Mouse (Mus musculus): ENCODE data around the gene Acer1. TPM values are rescaled to one million over a fixed set of nuclear protein-coding genes. Genes with fewer than 3 reads are reported as not detected.

Gene Acer1
- polyA plus RNA-seq, 1 experiment from 2014 or later = not detected

GRCm38 (mm10) chr17:56984886-56985285, 3.0 kb upstream of the Acer1 start:
- Histone ChIP-seq H3K9me3 (ENCODE audit: control insufficient read depth, low read length) (no peaks in the 10 kb centered on the region), H3K4me3 (ENCODE audit: low read depth, low read length) (no peak overlapping the region), H3K27me3 (ENCODE audit: control insufficient read depth, insufficient read depth, low read length) (no peaks in the 10 kb centered on the region), H3K9ac (ENCODE audit: low read length) (no peak overlapping the region), H3K4me1 (ENCODE audit: control insufficient read depth, insufficient read depth, low read length) (no peaks in the 10 kb centered on the region), H3K27ac (ENCODE audit: low read depth, low read length) (no peak overlapping the region), H3K4me2 (ENCODE audit: low read depth) (no peak overlapping the region), H3K36me3 (ENCODE audit: control insufficient read depth, insufficient read depth, low read length) (no peaks in the 10 kb centered on the region)
- no peak for ATAC-seq (ENCODE audit: insufficient read depth, low FRiP score, low TSS enrichment)
- DNase-seq (ENCODE audit: low spot score) = no peak
- 85% methylated on average over 9 of the region's 9 CpGs for WGBS

- ATAC-seq (ENCODE audit: insufficient read depth, low FRiP score, low TSS enrichment) (no peak), DNase-seq (ENCODE audit: low spot score) (no peak)
- no peak overlapping the region for H3K27ac ChIP-seq (ENCODE audit: low read depth, low read length)
- no peaks in the 10 kb centered on the region for H3K4me1 ChIP-seq (ENCODE audit: control insufficient read depth, insufficient read depth, low read length)
- no peak overlapping the region for H3K4me3 ChIP-seq (ENCODE audit: low read depth, low read length)
- no peaks in the 10 kb centered on the region for H3K27me3 ChIP-seq (ENCODE audit: control insufficient read depth, insufficient read depth, low read length)
- 74% methylated on average over 7 of the region's 7 CpGs for WGBS
- H3K4me2 ChIP-seq (ENCODE audit: low read depth) = no peak overlapping the region
- H3K9me3 ChIP-seq (ENCODE audit: control insufficient read depth, low read length) = no peaks in the 10 kb centered on the region
- H3K36me3 ChIP-seq (ENCODE audit: control insufficient read depth, insufficient read depth, low read length) = no peaks in the 10 kb centered on the region
- no peak overlapping the region for H3K9ac ChIP-seq (ENCODE audit: low read length)
These were observed 877 bp downstream of the Acer1 start for GRCm38 (mm10) chr17:56981049-56981448.

- Histone ChIP-seq H3K27ac (ENCODE audit: low read depth, low read length) (no peak overlapping the region), H3K36me3 (ENCODE audit: control insufficient read depth, insufficient read depth, low read length) (no peaks in the 10 kb centered on the region), H3K4me3 (ENCODE audit: low read depth, low read length) (no peak overlapping the region), H3K9ac (ENCODE audit: low read length) (no peak overlapping the region), H3K4me2 (ENCODE audit: low read depth) (no peak overlapping the region), H3K9me3 (ENCODE audit: control insufficient read depth, low read length) (no peaks in the 10 kb centered on the region), H3K4me1 (ENCODE audit: control insufficient read depth, insufficient read depth, low read length) (no peaks in the 10 kb centered on the region), H3K27me3 (ENCODE audit: control insufficient read depth, insufficient read depth, low read length) (no peaks in the 10 kb centered on the region)
- DNase-seq (ENCODE audit: low spot score) (no peak), ATAC-seq (ENCODE audit: insufficient read depth, low FRiP score, low TSS enrichment) (no peak)
- 13% methylated on average over 7 of the region's 8 CpGs for WGBS
These were observed 2.4 kb downstream of the Acer1 start for GRCm38 (mm10) chr17:56979524-56979923.

GRCm38 (mm10) chr17:56976531-56977390, 5.2 kb downstream of the Acer1 start:
- Histone ChIP-seq H3K27me3 (ENCODE audit: control insufficient read depth, insufficient read depth, low read length) (no peaks in the 10 kb centered on the region), H3K27ac (ENCODE audit: low read depth, low read length) (no peak overlapping the region), H3K9me3 (ENCODE audit: control insufficient read depth, low read length) (no peaks in the 10 kb centered on the region), H3K4me2 (ENCODE audit: low read depth) (no peak overlapping the region), H3K9ac (ENCODE audit: low read length) (no peak overlapping the region), H3K36me3 (ENCODE audit: control insufficient read depth, insufficient read depth, low read length) (no peaks in the 10 kb centered on the region), H3K4me1 (ENCODE audit: control insufficient read depth, insufficient read depth, low read length) (no peaks in the 10 kb centered on the region), H3K4me3 (ENCODE audit: low read depth, low read length) (no peak overlapping the region)
- no peak for DNase-seq (ENCODE audit: low spot score)
- WGBS = 86% methylated on average over 8 of the region's 8 CpGs
- ATAC-seq (ENCODE audit: insufficient read depth, low FRiP score, low TSS enrichment) = no peak

GRCm38 (mm10) chr17:56975391-56975790, 6.5 kb downstream of the Acer1 start:
- WGBS = 78% methylated on average over 3 of the region's 3 CpGs
- Histone ChIP-seq H3K4me2 (ENCODE audit: low read depth) (no peak overlapping the region), H3K4me1 (ENCODE audit: control insufficient read depth, insufficient read depth, low read length) (no peaks in the 10 kb centered on the region), H3K36me3 (ENCODE audit: control insufficient read depth, insufficient read depth, low read length) (no peaks in the 10 kb centered on the region), H3K27me3 (ENCODE audit: control insufficient read depth, insufficient read depth, low read length) (no peaks in the 10 kb centered on the region), H3K9me3 (ENCODE audit: control insufficient read depth, low read length) (no peaks in the 10 kb centered on the region), H3K9ac (ENCODE audit: low read length) (no peak overlapping the region), H3K4me3 (ENCODE audit: low read depth, low read length) (no peak overlapping the region), H3K27ac (ENCODE audit: low read depth, low read length) (no peak overlapping the region)
- DNase-seq (ENCODE audit: low spot score) (no peak), ATAC-seq (ENCODE audit: insufficient read depth, low FRiP score, low TSS enrichment) (no peak)

GRCm38 (mm10) chr17:56974708-56975240, 7.2 kb downstream of the Acer1 start:
- ATAC-seq (ENCODE audit: insufficient read depth, low FRiP score, low TSS enrichment) (no peak), DNase-seq (ENCODE audit: low spot score) (no peak)
- Histone ChIP-seq H3K27me3 (ENCODE audit: control insufficient read depth, insufficient read depth, low read length) (no peaks in the 10 kb centered on the region), H3K9me3 (ENCODE audit: control insufficient read depth, low read length) (no peaks in the 10 kb centered on the region), H3K9ac (ENCODE audit: low read length) (no peak overlapping the region), H3K4me3 (ENCODE audit: low read depth, low read length) (no peak overlapping the region), H3K27ac (ENCODE audit: low read depth, low read length) (no peak overlapping the region), H3K4me2 (ENCODE audit: low read depth) (no peak overlapping the region), H3K4me1 (ENCODE audit: control insufficient read depth, insufficient read depth, low read length) (no peaks in the 10 kb centered on the region), H3K36me3 (ENCODE audit: control insufficient read depth, insufficient read depth, low read length) (no peaks in the 10 kb centered on the region)
- WGBS = 80% methylated on average over 5 of the region's 5 CpGs

- 66% methylated on average over 13 of the region's 14 CpGs for WGBS
- Histone ChIP-seq H3K4me3 (ENCODE audit: low read depth, low read length) (no peak overlapping the region), H3K4me1 (ENCODE audit: control insufficient read depth, insufficient read depth, low read length) (no peaks in the 10 kb centered on the region), H3K27me3 (ENCODE audit: control insufficient read depth, insufficient read depth, low read length) (no peaks in the 10 kb centered on the region), H3K9ac (ENCODE audit: low read length) (no peak overlapping the region), H3K27ac (ENCODE audit: low read depth, low read length) (no peak overlapping the region), H3K4me2 (ENCODE audit: low read depth) (no peak overlapping the region), H3K36me3 (ENCODE audit: control insufficient read depth, insufficient read depth, low read length) (no peaks in the 10 kb centered on the region), H3K9me3 (ENCODE audit: control insufficient read depth, low read length) (no peaks in the 10 kb centered on the region)
- no peak for ATAC-seq (ENCODE audit: insufficient read depth, low FRiP score, low TSS enrichment)
- DNase-seq (ENCODE audit: low spot score) = no peak
These were observed 7.8 kb downstream of the Acer1 start for GRCm38 (mm10) chr17:56973956-56974707.

GRCm38 (mm10) chr17:56970081-56970480, 11.8 kb downstream of the Acer1 start:
- H3K4me2 ChIP-seq (ENCODE audit: low read depth) = no peak overlapping the region
- 72% methylated on average over 5 of the region's 5 CpGs for WGBS
- no peak for ATAC-seq (ENCODE audit: insufficient read depth, low FRiP score, low TSS enrichment)
- no peaks in the 10 kb centered on the region for H3K27me3 ChIP-seq (ENCODE audit: control insufficient read depth, insufficient read depth, low read length)
- DNase-seq (ENCODE audit: low spot score) = no peak
- H3K27ac ChIP-seq (ENCODE audit: low read depth, low read length) = no peak overlapping the region
- H3K36me3 ChIP-seq (ENCODE audit: control insufficient read depth, insufficient read depth, low read length) = no peaks in the 10 kb centered on the region
- no peak overlapping the region for H3K9ac ChIP-seq (ENCODE audit: low read length)
- no peaks in the 10 kb centered on the region for H3K4me1 ChIP-seq (ENCODE audit: control insufficient read depth, insufficient read depth, low read length)
- no peak overlapping the region for H3K4me3 ChIP-seq (ENCODE audit: low read depth, low read length)
- H3K9me3 ChIP-seq (ENCODE audit: control insufficient read depth, low read length) = no peaks in the 10 kb centered on the region

All from neural tube, embryonic 11.5 days (tissue).